Mouse (Mus musculus): ENCODE results near the gene Ubr7. TPM values are rescaled to one million over a fixed set of nuclear protein-coding genes. Genes with fewer than 3 reads are reported as not detected.

Gene Ubr7
- 14.4 and 21.8 TPM in 2 replicates for polyA plus RNA-seq (2012; rRNA removed; ENCODE audit: low replicate concordance)

GRCm38 (mm10) chr12:102757689-102758402, at the start of gene Ubr7, which contains the start of the genes Gm28051 and Gon7:
Gene Ubr7 (plus strand): TSS chr12:102757967.
Gene Gm28051 (minus strand): TSS chr12:102757765.
Gene Gon7 (minus strand): TSS chr12:102757803.

GRCm38 (mm10) chr12:102743589-102744574, 13.9 kb upstream of the Ubr7 start, which contains the start of the genes Moap1 and Tmem251:
Gene Moap1 (minus strand): TSS chr12:102743661.
Gene Tmem251 (plus strand): TSS chr12:102743762.

GRCm38 (mm10) chr12:102758403-102758756, 613 bp downstream of the Ubr7 start, which contains the start of gene Gm20604:
Gene Gm20604 (minus strand): TSS chr12:102758672.

Other genes starting within 250 kb of the Ubr7 start
- 0.32 TPM in 1 of 2 replicates, not detected in the other for gene Chga, start 203.0 kb upstream of the Ubr7 start, polyA plus RNA-seq (2012; rRNA removed; ENCODE audit: low replicate concordance)
- 56.8 and 72.6 TPM in 2 replicates for gene Itpk1, start 53.0 kb upstream of the Ubr7 start, polyA plus RNA-seq (2012; rRNA removed; ENCODE audit: low replicate concordance)
- gene Moap1, start 14.3 kb upstream of the Ubr7 start, polyA plus RNA-seq (2012; rRNA removed; ENCODE audit: low replicate concordance): 0.50 TPM in 1 of 2 replicates, not detected in the other
- 1.7 and 2.6 TPM in 2 replicates for gene Tmem251, start 14.2 kb upstream of the Ubr7 start, polyA plus RNA-seq (2012; rRNA removed; ENCODE audit: low replicate concordance)
- not detected in 2 replicates for gene Gm28051, start 202 bp upstream of the Ubr7 start, polyA plus RNA-seq (2012; rRNA removed; ENCODE audit: low replicate concordance)
- 3.9 and 13.3 TPM in 2 replicates for gene Gon7, start 164 bp upstream of the Ubr7 start, polyA plus RNA-seq (2012; rRNA removed; ENCODE audit: low replicate concordance)
- gene Gm20604, start 705 bp downstream of the Ubr7 start, polyA plus RNA-seq (2012; rRNA removed; ENCODE audit: low replicate concordance): 2.8 and 3.5 TPM in 2 replicates
- 13.7 and 25.4 TPM in 2 replicates for gene Btbd7, start 120.5 kb downstream of the Ubr7 start, polyA plus RNA-seq (2012; rRNA removed; ENCODE audit: low replicate concordance)
- gene Cox8c, start 141.3 kb downstream of the Ubr7 start, polyA plus RNA-seq (2012; rRNA removed; ENCODE audit: low replicate concordance): not detected in 2 replicates
- gene Unc79, start 190.9 kb downstream of the Ubr7 start, polyA plus RNA-seq (2012; rRNA removed; ENCODE audit: low replicate concordance): 0.24 and 1.2 TPM in 2 replicates